Mouse (Mus musculus): ENCODE results near the gene Itpkb.

Gene Itpkb

GRCm38 (mm10) chr1:180397734-180398133 lies 67.4 kb downstream of the Itpkb start:
- DNase-seq (ENCODE audit: low read depth, low spot score), result no peak

GRCm38 (mm10) chr1:180398446-180398845 lies 68.2 kb downstream of the Itpkb start:
- no peak for DNase-seq (ENCODE audit: low read depth, low spot score)

- no peak for DNase-seq (ENCODE audit: low read depth, low spot score)
These were observed 70.6 kb downstream of the Itpkb start for GRCm38 (mm10) chr1:180400691-180401455.

- DNase-seq (ENCODE audit: low read depth, low spot score), result no peak
These were observed 71.4 kb downstream of the Itpkb start for GRCm38 (mm10) chr1:180401725-180402124.

- DNase-seq (ENCODE audit: low read depth, low spot score), result no peak
These were observed 72.3 kb downstream of the Itpkb start for GRCm38 (mm10) chr1:180402481-180403081.

GRCm38 (mm10) chr1:180403357-180403693 lies 73.0 kb downstream of the Itpkb start:
- no peak for DNase-seq (ENCODE audit: low read depth, low spot score)

GRCm38 (mm10) chr1:180403694-180404606 lies 73.7 kb downstream of the Itpkb start:
- DNase-seq (ENCODE audit: low read depth, low spot score), result peak; percentile 17

- DNase-seq (ENCODE audit: low read depth, low spot score), result no peak
These were observed 74.4 kb downstream of the Itpkb start for GRCm38 (mm10) chr1:180404706-180405105.

GRCm38 (mm10) chr1:180405576-180406335 lies 75.5 kb downstream of the Itpkb start:
- no peak for DNase-seq (ENCODE audit: low read depth, low spot score)

GRCm38 (mm10) chr1:180406336-180407035 lies 76.2 kb downstream of the Itpkb start:
- no peak for DNase-seq (ENCODE audit: low read depth, low spot score)

GRCm38 (mm10) chr1:180407171-180407671 lies 76.9 kb downstream of the Itpkb start:
- peak; percentile 66 for DNase-seq (ENCODE audit: low read depth, low spot score)

- DNase-seq (ENCODE audit: low read depth, low spot score), result no peak
These were observed 77.7 kb downstream of the Itpkb start for GRCm38 (mm10) chr1:180407727-180408719.

- no peak for DNase-seq (ENCODE audit: low read depth, low spot score)
These were observed 78.5 kb downstream of the Itpkb start for GRCm38 (mm10) chr1:180408832-180409231.

GRCm38 (mm10) chr1:180409771-180410170 lies 79.5 kb downstream of the Itpkb start:
- no peak for DNase-seq (ENCODE audit: low read depth, low spot score)

- DNase-seq (ENCODE audit: low read depth, low spot score), result no peak
These were observed 80.0 kb downstream of the Itpkb start for GRCm38 (mm10) chr1:180410306-180410705.

GRCm38 (mm10) chr1:180415064-180415463 lies 84.8 kb downstream of the Itpkb start:
- DNase-seq (ENCODE audit: low read depth, low spot score), result no peak

GRCm38 (mm10) chr1:180415836-180416235 lies 85.6 kb downstream of the Itpkb start:
- DNase-seq (ENCODE audit: low read depth, low spot score), result no peak

GRCm38 (mm10) chr1:180417118-180417517 lies 86.8 kb downstream of the Itpkb start:
- DNase-seq (ENCODE audit: low read depth, low spot score), result no peak

GRCm38 (mm10) chr1:180419059-180419458 lies 88.8 kb downstream of the Itpkb start:
- no peak for DNase-seq (ENCODE audit: low read depth, low spot score)

All from embryo, embryonic 11.5 days (tissue).